ENCODE assay signal across 8 mouse cellular contexts in genomic region chr7:49272445-49273439, GRCm38 (mm10).
DNase-seq lines count a peak whose midpoint lies in the region; ATAC-seq lines count a peak whose summit lies in the region.

No protein-coding gene starts in this region.

- no peak overlapping the region for H3K27ac ChIP-seq in intestine, embryonic 14.5 days (ENCODE audit: low read depth)
- no peak overlapping the region for H3K27ac ChIP-seq in midbrain, embryonic 11.5 days (ENCODE audit: low read depth, low read length)

- intact Hi-C loops in gastrocnemius, postnatal 36 days (cut with DNase I), result loop anchor here (1.0 to 5.0 kb wide), 3 partner anchors 22 to 150 kb away; no protein-coding TSS in a partner anchor

- 25% methylated on average over 16 of the region's 16 CpGs for WGBS in intestine, embryonic 14.5 days
- whole genome bisulfite sequencing in midbrain, embryonic 11.5 days, result 19% methylated on average over 16 of the region's 16 CpGs

- H3K4me3 ChIP-seq in intestine, embryonic 14.5 days (ENCODE audit: low read depth, low read length), result no peak overlapping the region
- no peak overlapping the region for H3K4me3 ChIP-seq in midbrain, embryonic 11.5 days (ENCODE audit: low read depth, low read length)

- DNase-seq in adrenal gland, postnatal 10 days, result peak; percentile 84
- DNase-seq in embryo, embryonic 11.5 days (ENCODE audit: low read depth, low spot score), result peak; percentile 61
- DNase-seq in gastrocnemius, postnatal 36 days, result peak; percentile 65 to 67
- DNase-seq in intestine, embryonic 14.5 days (ENCODE audit: low spot score), result peak; percentile 90
- peak; percentile 62 to 88 for DNase-seq in left cerebral cortex, adult 9 months (ENCODE audit: low spot score in 2 of 2)
- DNase-seq in midbrain, embryonic 11.5 days (ENCODE audit: low spot score, missing footprints), result peak; percentile 98
- peak; percentile 74 for DNase-seq in right cerebral cortex, postnatal 36 days (ENCODE audit: low spot score in 2 of 2)

- no peaks in the 10 kb centered on the region for H3K27me3 ChIP-seq in intestine, embryonic 14.5 days (replicated peaks; ENCODE audit: control insufficient read depth, insufficient read depth, low read length)
- H3K27me3 ChIP-seq in midbrain, embryonic 11.5 days (ENCODE audit: control insufficient read depth, insufficient read depth, low read length), result no peaks in the 10 kb centered on the region

- H3K4me2 ChIP-seq in intestine, embryonic 14.5 days (ENCODE audit: low read length), result no peak overlapping the region
- H3K4me2 ChIP-seq in midbrain, embryonic 11.5 days, result no peak overlapping the region

- 0 out of 2 replicates have a peak, but pooled peaks cover 4% of the 10 kb centered on the region for H3K4me1 ChIP-seq in intestine, embryonic 14.5 days (replicated peaks; ENCODE audit: control insufficient read depth, insufficient read depth, low read length)
- H3K4me1 ChIP-seq in midbrain, embryonic 11.5 days (ENCODE audit: control insufficient read depth, insufficient read depth, low read length), result peaks cover 4% of the 10 kb centered on the region; the same call in 1 of the 2 replicates

- no peaks in the 10 kb centered on the region for H3K9me3 ChIP-seq in intestine, embryonic 14.5 days (ENCODE audit: control insufficient read depth, low read length)
- no peaks in the 10 kb centered on the region for H3K9me3 ChIP-seq in midbrain, embryonic 11.5 days (ENCODE audit: control insufficient read depth, low read length)

- peak; percentile 56; the same call in 1 of the 2 replicates for ATAC-seq in intestine, embryonic 14.5 days (replicated peaks; ENCODE audit: low FRiP score, low TSS enrichment, low read depth)
- ATAC-seq in midbrain, embryonic 11.5 days (ENCODE audit: low FRiP score), result peak; percentile 57; the same call in 1 of the 2 replicates
- ATAC-seq in activated CD4-positive, CD25-positive, alpha-beta regulatory T cell, adult 4 months, result no peak

- H3K36me3 ChIP-seq in intestine, embryonic 14.5 days (ENCODE audit: control insufficient read depth, insufficient read depth, low read length), result no peaks in the 10 kb centered on the region
- no peaks in the 10 kb centered on the region for H3K36me3 ChIP-seq in midbrain, embryonic 11.5 days (ENCODE audit: control insufficient read depth, insufficient read depth, low read length)

- no peak overlapping the region for H3K9ac ChIP-seq in intestine, embryonic 14.5 days (ENCODE audit: low read length)
- no peak overlapping the region for H3K9ac ChIP-seq in midbrain, embryonic 11.5 days (ENCODE audit: low read length)
